Mouse (Mus musculus) CH12.LX (cell line): Measurements from ENCODE around the gene Gm5089. TPM values are rescaled to one million over a fixed set of nuclear protein-coding genes. Genes with fewer than 3 reads are reported as not detected.

Experiments used
- DNase-seq: peaks from one replicate; pipeline ENCODE4 v3.0.0-alpha.2; 2013; ENCODE audit errors: extremely low read depth
- H3K27ac ChIP-seq: 2 replicates; pipeline ENCODE4 v1.5.1; 2012; ENCODE audit warnings: low read depth, mild to moderate bottlenecking, control low read depth, moderate library complexity; ENCODE audit not compliant: insufficient read depth
- H3K27me3 ChIP-seq: replicated peaks from 2 replicates; pipeline ENCODE3; 2012; ENCODE audit warnings: inconsistent platforms
- H3K36me3 ChIP-seq, 2 experiments: replicated peaks in 1 of 2; 2 replicates each; pipeline versions ENCODE3 to v1.6.1; 2012; ENCODE audit warnings: inconsistent platforms in 1 of 2, low read length in 1 of 2, mild to moderate bottlenecking in 1 of 2, mixed read lengths in 1 of 2, moderate library complexity in 1 of 2; ENCODE audit not compliant: control insufficient read depth in 1 of 2, insufficient read depth in 1 of 2
- H3K4me1 ChIP-seq, 2 experiments: 2 replicates each; pipeline ENCODE4 v1.6.1; 2012; ENCODE audit warnings: inconsistent platforms in 1 of 2, moderate library complexity in 1 of 2; ENCODE audit not compliant: insufficient read depth in 2 of 2, control insufficient read depth in 1 of 2
- H3K4me2 ChIP-seq: 2 replicates; pipeline ENCODE4 v1.6.1; 2012; ENCODE audit warnings: low read depth, mild to moderate bottlenecking, control low read depth; ENCODE audit not compliant: poor library complexity, insufficient read depth, severe bottlenecking
- H3K4me3 ChIP-seq, 3 experiments: fragments of 150-350 bp in 1 of 3; sonication (generic) in 1 of 3; replicated peaks in 1 of 3; 2 replicates each; pipeline versions ENCODE3 to v1.5.1; 2011 to 2012; ENCODE audit warnings: low read depth in 2 of 3, low read length in 2 of 3, mild to moderate bottlenecking in 2 of 3, moderate library complexity in 2 of 3, control low read depth in 1 of 3, improper control_type of control experiment in 1 of 3, inconsistent platforms in 1 of 3, mixed read lengths in 1 of 3; ENCODE audit not compliant: poor library complexity in 1 of 3
- H3K79me2 ChIP-seq: replicated peaks from 2 replicates; pipeline ENCODE4 v1.6.1; 2012; ENCODE audit warnings: mild to moderate bottlenecking, moderate library complexity; ENCODE audit not compliant: control insufficient read depth, poor library complexity, insufficient read depth, severe bottlenecking; ENCODE audit errors: extremely low read depth
- H3K9ac ChIP-seq: 2 replicates; pipeline ENCODE4 v1.6.1; 2012; ENCODE audit warnings: low read depth, mild to moderate bottlenecking, control low read depth, moderate library complexity; ENCODE audit not compliant: insufficient read depth
- H3K9me3 ChIP-seq: replicated peaks from 2 replicates; pipeline ENCODE3; 2012; ENCODE audit warnings: low read length, inconsistent platforms, mixed read lengths
- BHLHE40 ChIP-seq: IDR thresholded peaks from 2 replicates; pipeline ENCODE4 v1.6.1; 2011; ENCODE audit warnings: mild to moderate bottlenecking, low read depth, low read length, improper control_type of control experiment
- CHD1 ChIP-seq: IDR thresholded peaks from 2 replicates; pipeline ENCODE4 v1.6.1; 2012; ENCODE audit warnings: low read depth, low read length, improper control_type of control experiment, inconsistent platforms
- E2F4 ChIP-seq: IDR thresholded peaks from 2 replicates; pipeline ENCODE4 v1.6.1; 2011; ENCODE audit warnings: low read depth, low read length, improper control_type of control experiment; ENCODE audit not compliant: insufficient replicate concordance
- ELF1 ChIP-seq: IDR thresholded peaks from 2 replicates; pipeline ENCODE4 v1.6.1; 2014; ENCODE audit warnings: low read depth, mild to moderate bottlenecking, inconsistent platforms, low read length, improper control_type of control experiment
- ETS1 ChIP-seq: conservative IDR thresholded peaks from 2 replicates; pipeline ENCODE4 v1.6.1; 2012; ENCODE audit warnings: low read depth, mild to moderate bottlenecking, inconsistent platforms, low read length, improper control_type of control experiment, moderate library complexity
- IRF4 ChIP-seq: IDR thresholded peaks from 2 replicates; pipeline ENCODE4 v1.6.1; 2014; ENCODE audit warnings: low read depth, mild to moderate bottlenecking, inconsistent platforms, low read length, improper control_type of control experiment
- JUN ChIP-seq: IDR thresholded peaks from 2 replicates; pipeline ENCODE4 v1.6.1; 2011; ENCODE audit warnings: low read depth, mild to moderate bottlenecking, low read length, improper control_type of control experiment, moderate library complexity; ENCODE audit not compliant: insufficient read depth
- KAT2A ChIP-seq: IDR thresholded peaks from 2 replicates; pipeline ENCODE4 v1.6.1; 2012; ENCODE audit warnings: low read length, improper control_type of control experiment, inconsistent platforms; ENCODE audit not compliant: insufficient replicate concordance
- MAFK ChIP-seq: IDR thresholded peaks from 2 replicates; pipeline ENCODE4 v1.6.1; 2011; ENCODE audit warnings: low read length, improper control_type of control experiment; ENCODE audit not compliant: insufficient replicate concordance
- MAZ ChIP-seq: IDR thresholded peaks from 2 replicates; pipeline ENCODE4 v1.6.1; 2012; ENCODE audit warnings: low read depth, mild to moderate bottlenecking, inconsistent platforms, low read length, improper control_type of control experiment, moderate library complexity
- MYC ChIP-seq: IDR thresholded peaks from 2 replicates; pipeline ENCODE4 v1.6.1; 2011; ENCODE audit warnings: low read depth, mild to moderate bottlenecking, improper control_type of control experiment, low read length
- NELFE ChIP-seq: IDR thresholded peaks from 2 replicates; pipeline ENCODE4 v1.6.1; 2011; ENCODE audit warnings: low read depth, low read length, improper control_type of control experiment
- PAX5 ChIP-seq: IDR thresholded peaks from 2 replicates; pipeline ENCODE4 v1.6.1; 2012; ENCODE audit warnings: low read length, inconsistent platforms, mixed read lengths
- POLR2A ChIP-seq: IDR thresholded peaks from 2 replicates; pipeline ENCODE4 v1.6.1; 2011; ENCODE audit warnings: low read depth, mild to moderate bottlenecking, improper control_type of control experiment, low read length
- POLR2AphosphoS2 ChIP-seq: IDR thresholded peaks from 2 replicates; pipeline ENCODE4 v1.6.1; 2011; ENCODE audit warnings: low read depth, low read length, improper control_type of control experiment
- RCOR1 ChIP-seq: conservative IDR thresholded peaks from 2 replicates; pipeline ENCODE4 v1.6.1; 2012; ENCODE audit warnings: low read depth, mild to moderate bottlenecking, inconsistent platforms, low read length, improper control_type of control experiment
- SMC3 ChIP-seq: IDR thresholded peaks from 2 replicates; pipeline ENCODE4 v1.6.1; 2011; ENCODE audit warnings: low read depth, low read length, improper control_type of control experiment
- TCF12 ChIP-seq: IDR thresholded peaks from 2 replicates; pipeline ENCODE4 v1.6.1; 2014; ENCODE audit warnings: low read depth, mild to moderate bottlenecking, inconsistent platforms, low read length, improper control_type of control experiment
- USF1 ChIP-seq: IDR thresholded peaks from 2 replicates; pipeline ENCODE4 v1.6.1; 2014; ENCODE audit warnings: low read depth, mild to moderate bottlenecking, inconsistent platforms, low read length, improper control_type of control experiment
- ZKSCAN1 ChIP-seq: IDR thresholded peaks from 2 replicates; pipeline ENCODE4 v1.6.1; 2012; ENCODE audit warnings: low read depth, inconsistent platforms, low read length, improper control_type of control experiment, borderline replicate concordance
- ZMIZ1 ChIP-seq: IDR thresholded peaks from 2 replicates; pipeline ENCODE4 v1.6.1; 2012; ENCODE audit warnings: low read depth, mild to moderate bottlenecking, inconsistent platforms, low read length, improper control_type of control experiment
- dilution Hi-C: fragments of 300-500 bp; cut with MboI; formaldehyde crosslinking; loops from 2 replicates; pipeline ENCODE4 v1.14.3; 2020; ENCODE audit warnings: low sequenced_read_pairs; ENCODE audit not compliant: extremely low pct_unique_long_range_greater_than_20kb, extremely low pct_ligation_motif_present
- in situ Hi-C: fragments of 300-500 bp; cut with MboI; formaldehyde crosslinking; loops from 3 replicates; pipeline ENCODE4 v1.14.3; 2019; ENCODE audit warnings: low sequenced_read_pairs, low pct_ligation_motif_present, low pct_unique_long_range_greater_than_20kb, mixed read lengths
- polyA plus RNA-seq: library from polyadenylated mRNA; unstranded; fragments of >175 nt; gene quantifications from 2 replicates; pipeline ENCODE4 v1.2.1, GENCODE M21; 2012; ENCODE audit warnings: low read depth; ENCODE audit not compliant: insufficient read length
- total RNA-seq, 2 experiments: library from RNA; depleted of rRNA; stranded (reverse); fragments of 300-350 nt in 1 of 2; fragments of >200 nt in 1 of 2; gene quantifications; 2 replicates each; pipeline ENCODE4 v1.2.3; 2012 to 2014

Gm5089 gene
- total and polyA plus RNA-seq, 3 experiments, result not detected

GRCm38 (mm10) chr14:122472647-122473046 lies 21.7 kb upstream of the Gm5089 start:
- no peak overlapping the region for H3K4me3 ChIP-seq
- H3K4me1 ChIP-seq, result no peaks in the 10 kb centered on the region
- no peaks in the 10 kb centered on the region for H3K36me3 ChIP-seq
- dilution Hi-C loops (no loop called here), in situ Hi-C loops (no loop called here)
- TF ChIP-seq SMC3, result no peak
- no peak for TF ChIP-seq E2F4
- no peak for TF ChIP-seq RCOR1
- TF ChIP-seq KAT2A, result no peak
- no peak for TF ChIP-seq IRF4
- TF ChIP-seq BHLHE40, result no peak
- no peak for TF ChIP-seq ELF1
- TF ChIP-seq JUN, result no peak
- no peak for TF ChIP-seq ETS1
- TF ChIP-seq CHD1, result no peak
- TF ChIP-seq POLR2AphosphoS2, result no peak
- no peak for TF ChIP-seq ZKSCAN1
- TF ChIP-seq NELFE, result no peak
- no peak for TF ChIP-seq MYC
- no peak for TF ChIP-seq ZMIZ1
- DNase-seq, result no peak
- H3K27me3 ChIP-seq, result no peaks in the 10 kb centered on the region
- no peak overlapping the region for H3K27ac ChIP-seq
- no peak overlapping the region for H3K9ac ChIP-seq
- no peaks in the 10 kb centered on the region for H3K79me2 ChIP-seq
- no peak overlapping the region for H3K4me2 ChIP-seq
- H3K9me3 ChIP-seq, result peaks cover 26% of the 10 kb centered on the region

DNA sequence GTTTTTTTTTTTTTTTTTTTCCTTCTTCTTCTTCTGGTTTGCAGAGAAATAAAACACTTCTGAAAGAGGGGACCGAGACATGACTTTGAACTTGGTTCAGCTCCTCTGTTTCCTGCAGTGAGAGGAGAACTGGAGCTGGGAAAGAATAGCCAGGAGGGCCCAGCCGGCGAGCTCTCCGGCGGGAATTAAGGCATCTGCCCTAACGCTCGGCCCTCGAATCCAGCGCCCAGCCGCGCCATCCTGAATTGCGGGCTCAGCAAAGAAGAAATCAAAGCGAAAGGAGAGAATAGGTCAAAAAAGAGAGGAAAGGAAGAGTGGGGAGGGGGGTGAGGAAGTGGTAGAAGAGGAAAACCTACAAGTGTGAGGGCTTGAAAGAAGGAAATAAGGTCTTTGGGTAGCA lies 21.2 kb upstream of the Gm5089 start:
- in situ Hi-C loops (no loop called here), dilution Hi-C loops (no loop called here)
- no peaks in the 10 kb centered on the region for H3K27me3 ChIP-seq
- no peak overlapping the region for H3K9ac ChIP-seq
- no peaks in the 10 kb centered on the region for H3K4me1 ChIP-seq
- DNase-seq, result no peak
- peaks cover 26% of the 10 kb centered on the region for H3K9me3 ChIP-seq
- H3K4me3 ChIP-seq, result no peak overlapping the region
- no peaks in the 10 kb centered on the region for H3K79me2 ChIP-seq
- no peak overlapping the region for H3K4me2 ChIP-seq
- H3K36me3 ChIP-seq, result no peaks in the 10 kb centered on the region
- H3K27ac ChIP-seq, result no peak overlapping the region
- TF ChIP-seq MAZ (no peak), PAX5 (no peak), POLR2A (no peak), SMC3 (no peak), TCF12 (no peak), IRF4 (no peak), MAFK (no peak), USF1 (no peak), KAT2A (no peak)
